Mouse (Mus musculus) kidney, postnatal 14 days (tissue): ENCODE data around the gene Pdcd6.

ENCODE experiments used
- DNase-seq: peaks from one replicate; pipeline ENCODE4 v3.0.0; 2022; ENCODE audit warnings: mixed read lengths

Gene Pdcd6

GRCm38 (mm10) chr13:74275726-74276125, 41.7 kb downstream of the Pdcd6 start:
- DNase-seq, result no peak

- peak; percentile 29 for DNase-seq
Observed at GRCm38 (mm10) chr13:74260231-74260992, 57.0 kb downstream of the Pdcd6 start.

- DNase-seq, result peak; percentile 57
Observed at GRCm38 (mm10) chr13:74259460-74260230, 57.7 kb downstream of the Pdcd6 start.
